Mouse (Mus musculus) kidney, adult 8-10 months (tissue): ENCODE measurements around the gene Krtap19-5.

Experiments used
- DNase-seq, 2 experiments: peaks; one replicate each; pipeline ENCODE4 v3.0.0; 2022

Krtap19-5 gene

DNA sequence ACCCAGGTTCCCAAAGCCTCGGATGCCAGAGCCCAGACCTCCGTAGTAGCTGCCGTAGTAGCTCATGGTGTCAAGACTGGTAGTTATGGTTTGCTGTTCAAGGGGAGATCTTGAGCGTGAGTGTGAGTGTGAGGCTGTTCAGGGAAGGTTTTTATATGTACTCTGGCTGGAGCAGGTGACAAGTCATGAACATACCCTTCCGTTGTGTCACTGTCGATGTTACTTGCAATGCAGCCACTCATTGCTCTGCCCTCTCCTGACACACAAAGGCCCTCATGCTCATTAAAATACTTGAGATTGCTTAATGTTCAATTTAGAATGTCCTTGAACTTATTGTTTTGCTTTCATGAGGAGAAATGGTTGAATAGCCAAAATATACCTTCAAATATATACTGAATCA, at the start of gene Krtap19-5:
Krtap19-5 (minus strand) TSS at position 101 of the 400 bp plus-strand sequence.
- no peak for DNase-seq

DNA sequence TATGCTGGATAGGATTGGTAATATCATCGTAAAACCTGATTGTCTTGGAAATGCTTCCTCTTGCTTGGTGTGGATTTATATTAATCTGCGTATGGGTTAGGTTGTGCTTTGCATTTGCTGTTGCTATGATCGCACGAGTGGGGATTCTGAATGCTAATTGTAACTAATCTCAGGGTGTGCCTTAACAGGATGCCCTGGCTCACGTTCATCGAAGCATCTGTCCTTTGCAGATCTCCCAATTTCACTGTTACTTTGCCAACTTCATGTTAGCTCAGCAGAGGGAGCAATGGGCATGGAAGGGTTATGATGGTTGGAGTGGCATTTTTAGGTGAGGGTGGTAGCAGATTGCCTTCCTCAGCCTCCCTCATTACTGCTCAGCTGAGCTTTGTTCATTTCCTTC, 44.8 kb upstream of the Krtap19-5 start:
- DNase-seq, result no peak

DNA sequence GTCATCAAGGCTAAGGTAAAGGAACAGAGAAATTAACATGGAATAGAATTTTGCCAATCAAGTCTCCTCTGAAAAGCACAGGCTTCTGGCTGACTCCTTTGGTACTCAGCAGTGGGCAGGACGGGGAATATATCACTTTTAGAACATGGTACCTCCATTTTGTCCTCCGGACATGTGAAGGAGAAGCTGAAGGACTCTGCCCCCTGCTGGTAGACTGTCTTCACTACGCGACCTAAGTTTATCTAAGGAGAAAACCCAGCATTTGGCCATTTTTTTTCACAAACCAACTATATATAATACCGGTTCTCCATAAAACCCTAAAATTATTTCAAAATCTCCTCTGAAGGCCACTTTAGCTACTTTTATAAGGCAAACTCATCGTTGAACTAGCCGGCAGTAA, 42.0 kb upstream of the Krtap19-5 start:
- DNase-seq, result peak in 1 of 2 experiments; percentile 1

DNA sequence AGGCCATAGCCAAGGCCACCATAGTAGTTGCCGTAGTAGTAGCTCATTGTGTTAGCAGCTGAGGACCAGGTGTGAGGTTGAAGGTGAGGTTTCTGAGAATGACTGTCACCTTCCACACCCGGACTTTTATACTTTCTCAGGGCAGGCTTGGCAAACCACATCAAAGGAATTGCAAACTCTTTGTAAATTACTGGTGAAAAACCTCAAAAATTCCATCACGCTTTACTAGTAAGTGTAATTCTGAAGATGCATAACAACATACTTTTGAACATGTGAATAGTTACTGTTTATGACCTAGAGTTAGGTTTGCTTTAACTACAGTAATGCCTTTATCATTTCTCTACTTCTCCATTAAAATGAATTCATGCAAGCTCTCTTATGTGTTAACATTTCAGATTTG, 35.9 kb upstream of the Krtap19-5 start, which contains the start of gene Krtap19-9b:
Krtap19-9b (minus strand) TSS at position 101 of the 400 bp plus-strand sequence.
- no peak for DNase-seq

DNA sequence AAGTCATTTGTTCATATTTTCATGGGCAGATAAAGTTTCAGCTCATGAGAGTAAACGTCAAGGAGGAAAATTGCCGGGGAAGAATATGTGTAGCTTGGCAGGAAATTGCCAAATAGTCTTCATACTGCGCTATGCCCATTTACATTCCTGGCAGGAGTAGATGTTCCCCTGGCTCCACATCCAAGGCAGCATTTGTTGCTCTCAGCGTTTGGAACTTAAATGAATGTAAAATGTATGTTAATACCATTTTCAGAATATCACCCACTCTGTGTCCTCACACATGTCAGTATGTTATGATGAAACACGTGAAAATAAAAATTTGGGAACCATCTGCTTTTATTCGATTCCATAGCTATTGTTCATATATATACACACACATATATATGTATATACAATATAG, 9.4 kb downstream of the Krtap19-5 start:
- DNase-seq, result no peak

DNA sequence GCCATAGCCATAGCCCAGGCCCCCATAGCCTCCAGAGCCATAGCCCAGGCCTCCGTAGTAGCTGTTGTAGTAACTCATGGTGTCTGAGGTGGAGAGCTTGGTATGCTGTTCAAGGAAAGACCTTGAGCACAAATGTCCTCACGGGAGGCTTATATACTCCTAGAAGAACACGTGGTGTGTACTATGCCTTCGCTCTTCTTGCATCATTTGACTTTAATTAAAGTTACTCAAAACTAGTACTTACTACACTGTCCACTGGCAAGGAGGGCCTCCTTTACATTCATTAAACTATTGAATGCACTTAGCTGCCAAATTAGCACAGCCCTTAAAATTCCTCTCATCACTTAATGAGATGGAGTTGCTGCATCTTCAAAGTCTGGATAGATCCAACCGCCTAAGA, 11.3 kb downstream of the Krtap19-5 start, which contains the start of gene Krtap19-4:
Krtap19-4 (minus strand) TSS at position 101 of the 400 bp plus-strand sequence.
- DNase-seq, result no peak

DNA sequence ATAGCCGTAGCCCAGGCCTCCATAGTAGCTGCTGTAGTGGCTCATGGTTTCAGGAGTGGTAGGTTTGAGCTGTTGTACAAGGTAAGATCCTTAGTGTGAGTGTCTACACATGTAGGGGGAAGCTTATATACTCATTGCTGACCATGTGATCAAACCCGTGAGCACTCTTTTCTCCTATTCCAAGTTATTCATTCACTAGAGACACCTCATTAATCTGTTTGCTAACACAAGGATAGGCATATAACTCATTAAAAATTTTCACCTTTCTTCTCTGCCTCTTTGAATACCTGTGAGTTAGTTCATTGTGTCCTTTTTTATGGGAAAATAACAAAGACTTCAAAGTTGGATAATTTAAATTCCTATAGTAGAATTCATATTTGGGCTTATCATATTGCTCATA, 18.3 kb downstream of the Krtap19-5 start, which contains the start of gene Krtap19-3:
Krtap19-3 (minus strand) TSS at position 101 of the 400 bp plus-strand sequence.
- DNase-seq, result no peak

DNA sequence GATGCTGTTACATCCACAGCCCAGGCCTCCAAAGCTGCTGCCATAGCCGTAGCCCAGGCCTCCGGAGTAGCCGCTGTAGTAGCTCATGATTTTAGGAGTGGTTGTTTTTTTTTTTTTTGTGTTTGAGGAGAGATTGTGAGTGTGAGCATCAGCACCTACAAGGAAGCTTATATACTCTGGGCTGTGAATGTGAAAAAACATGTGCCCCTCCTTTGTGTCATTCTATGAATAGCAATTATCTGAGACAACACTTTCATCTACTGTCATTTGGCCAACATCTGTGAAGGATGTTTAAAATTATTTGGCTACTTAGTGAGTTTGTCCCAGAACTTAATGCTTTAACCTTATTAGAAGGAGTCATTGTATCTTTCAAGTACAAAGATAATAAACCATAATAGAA, 22.1 kb downstream of the Krtap19-5 start, which contains the start of gene Krtap19-2:
Krtap19-2 (minus strand) TSS at position 101 of the 400 bp plus-strand sequence.
- no peak for DNase-seq

DNA sequence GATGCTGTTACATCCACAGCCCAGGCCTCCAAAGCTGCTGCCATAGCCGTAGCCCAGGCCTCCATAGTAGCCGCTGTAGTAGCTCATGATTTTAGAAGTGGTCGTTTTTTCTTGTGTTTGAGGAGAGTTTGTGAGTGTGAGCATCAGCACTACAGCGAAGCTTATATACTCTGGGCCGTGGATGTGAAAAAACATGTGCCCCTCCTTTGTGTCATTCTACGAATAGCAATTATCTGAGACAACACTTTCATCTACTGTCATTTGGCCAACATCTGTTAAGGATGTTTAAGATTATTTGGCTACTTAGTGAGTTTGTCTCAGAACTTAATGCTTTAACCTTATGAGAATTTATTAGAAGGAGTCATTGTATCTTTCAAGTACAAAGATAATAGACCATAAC, 26.9 kb downstream of the Krtap19-5 start, which contains the start of gene Krtap19-1:
Krtap19-1 (minus strand) TSS at position 101 of the 400 bp plus-strand sequence.
- no peak for DNase-seq

DNA sequence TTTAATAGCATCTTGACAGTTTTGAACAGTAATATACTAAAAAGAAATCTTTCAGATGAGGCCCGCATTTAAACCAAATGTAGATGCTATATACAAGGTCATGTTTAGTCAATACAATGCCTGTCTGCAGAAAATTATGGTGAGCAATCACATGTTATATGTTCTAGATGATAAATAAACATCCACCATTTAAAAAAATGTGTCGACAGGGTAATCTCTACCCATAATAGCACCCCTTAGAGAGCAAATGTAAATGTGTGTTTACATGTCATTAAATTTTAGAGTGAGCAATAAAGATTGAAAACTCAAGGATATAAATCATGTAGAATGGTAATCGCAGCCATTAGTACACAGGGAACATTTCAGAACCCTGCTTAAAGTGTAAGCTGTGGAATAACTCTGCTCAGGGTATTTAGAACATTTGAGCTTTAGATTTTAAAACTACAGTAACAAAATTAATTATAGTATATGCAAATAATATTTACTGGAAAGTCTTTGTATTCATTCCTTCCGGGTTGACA, 31.3 kb downstream of the Krtap19-5 start:
- DNase-seq, result no peak

DNA sequence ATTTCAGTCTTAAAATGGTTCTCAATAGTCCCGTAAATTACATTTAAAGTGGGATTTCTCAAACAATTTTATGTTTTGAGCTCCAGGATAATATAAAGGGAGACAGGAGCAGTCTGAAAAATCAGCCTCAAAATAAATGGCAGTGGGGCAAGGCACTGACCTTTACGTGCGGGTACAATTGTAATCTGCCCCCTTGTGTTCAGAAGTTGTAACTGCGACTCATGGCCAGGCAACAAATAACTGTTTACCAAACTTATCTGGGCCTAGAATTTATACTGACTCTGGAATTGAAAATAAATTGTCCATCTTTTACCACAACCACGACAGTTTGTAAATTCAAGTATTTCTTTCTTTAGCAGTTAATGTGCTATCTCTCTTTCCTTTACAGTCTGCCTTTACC, 44.8 kb downstream of the Krtap19-5 start:
- peak; percentile 2 to 11 for DNase-seq

DNA sequence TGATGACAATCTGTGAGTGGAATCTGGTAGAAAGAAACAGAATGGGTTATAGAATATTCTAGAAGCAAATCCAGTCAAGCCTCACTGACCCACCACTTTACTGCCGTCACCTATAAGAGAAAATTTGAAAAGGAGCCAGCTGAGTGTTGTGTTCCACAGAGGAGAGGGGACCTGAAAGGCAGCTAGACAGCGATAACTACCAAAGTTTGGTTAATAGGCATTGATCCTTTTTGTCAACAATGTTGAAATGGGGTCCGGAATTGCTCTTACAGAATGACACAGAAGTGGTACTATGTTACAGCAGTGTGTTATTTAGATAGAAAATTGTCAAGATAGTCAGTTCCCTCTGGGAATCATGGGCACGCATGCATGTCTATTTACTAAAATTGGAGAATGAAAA, 47.7 kb downstream of the Krtap19-5 start:
- no peak for DNase-seq

DNA sequence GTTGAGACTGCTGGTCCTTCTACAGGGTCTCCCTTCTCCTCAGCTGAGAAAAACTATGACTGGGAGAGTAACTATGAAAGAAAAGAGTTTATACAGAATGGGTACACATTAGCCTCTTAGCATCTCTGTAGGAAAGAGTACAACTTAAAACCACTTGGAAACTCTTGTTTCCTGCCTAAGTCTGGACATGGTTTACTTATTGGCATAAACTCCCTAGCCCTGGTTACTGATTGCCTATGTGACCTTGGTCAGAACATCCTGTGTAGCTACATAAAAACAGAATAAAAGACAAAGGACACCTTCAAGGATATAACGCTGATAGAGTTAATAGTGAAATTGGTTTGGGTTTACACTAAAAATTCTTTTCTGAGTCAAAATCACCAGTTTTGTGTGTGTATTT, 48.9 kb downstream of the Krtap19-5 start:
- peak; percentile 21 to 26 for DNase-seq
